Mouse (Mus musculus): ENCODE results near the gene Actrt3. TPM values are rescaled to one million over a fixed set of nuclear protein-coding genes. Genes with fewer than 3 reads are reported as not detected.

The Actrt3 gene
- total and polyA plus RNA-seq, 3 experiments: 0.16 to 0.17 TPM; not detected in 1

- Histone ChIP-seq H3K4me1 (ENCODE audit: control insufficient read depth in 1 of 2, insufficient read depth in 2 of 2) (no peaks in the 10 kb centered on the region), H3K36me3 (replicated peaks in 1 of 2; ENCODE audit: control insufficient read depth in 1 of 2, insufficient read depth in 1 of 2, low read length in 1 of 2) (no peaks in the 10 kb centered on the region), H3K9me3 (replicated peaks; ENCODE audit: low read length) (no peaks in the 10 kb centered on the region), H3K27ac (ENCODE audit: insufficient read depth, low read depth) (no peak overlapping the region), H3K27me3 (replicated peaks) (no peaks in the 10 kb centered on the region), H3K4me3 (replicated peaks in 1 of 3; ENCODE audit: low read depth in 2 of 3, low read length in 2 of 3, poor library complexity in 1 of 3) (no peak overlapping the region), H3K79me2 (replicated peaks; ENCODE audit: control insufficient read depth, extremely low read depth, insufficient read depth, poor library complexity, severe bottlenecking) (no peaks in the 10 kb centered on the region), H3K9ac (ENCODE audit: insufficient read depth, low read depth) (no peak overlapping the region), H3K4me2 (ENCODE audit: insufficient read depth, low read depth, poor library complexity, severe bottlenecking) (no peak overlapping the region)
- dilution Hi-C loops (cut with MboI; ENCODE audit: extremely low pct_ligation_motif_present, extremely low pct_unique_long_range_greater_than_20kb, low sequenced_read_pairs) (no loop called here), in situ Hi-C loops (cut with MboI; ENCODE audit: low pct_ligation_motif_present, low pct_unique_long_range_greater_than_20kb, low sequenced_read_pairs) (no loop called here)
- no peak for DNase-seq (ENCODE audit: extremely low read depth)
- TF ChIP-seq ETS1 (conservative IDR thresholded peaks at IDR 0.05; ENCODE audit: low read depth, low read length) (no peak), CTCF (conservative IDR thresholded peaks at IDR 0.05 in 1 of 2, IDR thresholded peaks at IDR 0.05 in 1 of 2; ENCODE audit: low read depth in 2 of 2, low read length in 2 of 2) (0 out of 4 replicates have a peak, but pooled peaks of 1 of the 2 experiments have one; percentile 19), POLR2A (IDR thresholded peaks at IDR 0.05; ENCODE audit: low read depth, low read length) (no peak), IRF4 (IDR thresholded peaks at IDR 0.05; ENCODE audit: low read depth, low read length) (no peak), TCF12 (IDR thresholded peaks at IDR 0.05; ENCODE audit: low read depth, low read length) (no peak)
Measured at GRCm38 (mm10) chr3:30635629-30636028, 35.9 kb upstream of the Actrt3 start.

- H3K9ac ChIP-seq (ENCODE audit: insufficient read depth, low read depth): no peak overlapping the region
- no peaks in the 10 kb centered on the region for H3K4me1 ChIP-seq (ENCODE audit: control insufficient read depth in 1 of 2, insufficient read depth in 2 of 2)
- H3K9me3 ChIP-seq (replicated peaks; ENCODE audit: low read length): no peaks in the 10 kb centered on the region
- in situ Hi-C loops (cut with MboI; ENCODE audit: low pct_ligation_motif_present, low pct_unique_long_range_greater_than_20kb, low sequenced_read_pairs) (no loop called here), dilution Hi-C loops (cut with MboI; ENCODE audit: extremely low pct_ligation_motif_present, extremely low pct_unique_long_range_greater_than_20kb, low sequenced_read_pairs) (no loop called here)
- H3K36me3 ChIP-seq (replicated peaks in 1 of 2; ENCODE audit: control insufficient read depth in 1 of 2, insufficient read depth in 1 of 2, low read length in 1 of 2): no peaks in the 10 kb centered on the region
- H3K27me3 ChIP-seq (replicated peaks): no peaks in the 10 kb centered on the region
- H3K79me2 ChIP-seq (replicated peaks; ENCODE audit: control insufficient read depth, extremely low read depth, insufficient read depth, poor library complexity, severe bottlenecking): no peaks in the 10 kb centered on the region
- no peak overlapping the region for H3K27ac ChIP-seq (ENCODE audit: insufficient read depth, low read depth)
- no peak overlapping the region for H3K4me3 ChIP-seq (replicated peaks in 1 of 3; ENCODE audit: low read depth in 2 of 3, low read length in 2 of 3, poor library complexity in 1 of 3)
- no peak overlapping the region for H3K4me2 ChIP-seq (ENCODE audit: insufficient read depth, low read depth, poor library complexity, severe bottlenecking)
- TF ChIP-seq MXI1 (IDR thresholded peaks at IDR 0.05; ENCODE audit: low read depth, low read length) (no peak), ELF1 (IDR thresholded peaks at IDR 0.05; ENCODE audit: low read depth, low read length) (no peak), CTCF (conservative IDR thresholded peaks at IDR 0.05 in 1 of 2, IDR thresholded peaks at IDR 0.05 in 1 of 2; ENCODE audit: low read depth in 2 of 2, low read length in 2 of 2) (peak in 1 of 2 experiments; percentile 39; a peak in 2 of 4 replicates), POLR2AphosphoS2 (IDR thresholded peaks at IDR 0.05; ENCODE audit: low read depth, low read length) (no peak), MAX (IDR thresholded peaks at IDR 0.05; ENCODE audit: low read length) (no peak), MYC (IDR thresholded peaks at IDR 0.05; ENCODE audit: low read depth, low read length) (no peak), BHLHE40 (IDR thresholded peaks at IDR 0.05; ENCODE audit: low read depth, low read length) (no peak), RAD21 (IDR thresholded peaks at IDR 0.05; ENCODE audit: low read depth, low read length) (peak; percentile 7), NELFE (IDR thresholded peaks at IDR 0.05; ENCODE audit: low read depth, low read length) (no peak), IRF4 (IDR thresholded peaks at IDR 0.05; ENCODE audit: low read depth, low read length) (no peak), UBTF (IDR thresholded peaks at IDR 0.05; ENCODE audit: low read depth, low read length) (no peak), JUN (IDR thresholded peaks at IDR 0.05; ENCODE audit: insufficient read depth, low read depth, low read length) (no peak), SMC3 (IDR thresholded peaks at IDR 0.05; ENCODE audit: low read depth, low read length) (peak; percentile 15; the same call in 1 of the 2 replicates), TCF12 (IDR thresholded peaks at IDR 0.05; ENCODE audit: low read depth, low read length) (no peak), GABPA (IDR thresholded peaks at IDR 0.05; ENCODE audit: insufficient replicate concordance, low read depth, low read length) (no peak), MAFK (IDR thresholded peaks at IDR 0.05; ENCODE audit: insufficient replicate concordance, low read length) (no peak), CHD1 (IDR thresholded peaks at IDR 0.05; ENCODE audit: low read depth, low read length) (no peak), TBP (conservative IDR thresholded peaks at IDR 0.05; ENCODE audit: low read depth, low read length) (no peak), RCOR1 (conservative IDR thresholded peaks at IDR 0.05; ENCODE audit: low read depth, low read length) (no peak), KAT2A (IDR thresholded peaks at IDR 0.05; ENCODE audit: insufficient replicate concordance, low read length) (no peak)
- peak; percentile 16 for DNase-seq (ENCODE audit: extremely low read depth)
Measured at GRCm38 (mm10) chr3:30633681-30634080, 33.9 kb upstream of the Actrt3 start.
